ENCODE assay signal across 8 mouse cellular contexts in the genomic region with DNA sequence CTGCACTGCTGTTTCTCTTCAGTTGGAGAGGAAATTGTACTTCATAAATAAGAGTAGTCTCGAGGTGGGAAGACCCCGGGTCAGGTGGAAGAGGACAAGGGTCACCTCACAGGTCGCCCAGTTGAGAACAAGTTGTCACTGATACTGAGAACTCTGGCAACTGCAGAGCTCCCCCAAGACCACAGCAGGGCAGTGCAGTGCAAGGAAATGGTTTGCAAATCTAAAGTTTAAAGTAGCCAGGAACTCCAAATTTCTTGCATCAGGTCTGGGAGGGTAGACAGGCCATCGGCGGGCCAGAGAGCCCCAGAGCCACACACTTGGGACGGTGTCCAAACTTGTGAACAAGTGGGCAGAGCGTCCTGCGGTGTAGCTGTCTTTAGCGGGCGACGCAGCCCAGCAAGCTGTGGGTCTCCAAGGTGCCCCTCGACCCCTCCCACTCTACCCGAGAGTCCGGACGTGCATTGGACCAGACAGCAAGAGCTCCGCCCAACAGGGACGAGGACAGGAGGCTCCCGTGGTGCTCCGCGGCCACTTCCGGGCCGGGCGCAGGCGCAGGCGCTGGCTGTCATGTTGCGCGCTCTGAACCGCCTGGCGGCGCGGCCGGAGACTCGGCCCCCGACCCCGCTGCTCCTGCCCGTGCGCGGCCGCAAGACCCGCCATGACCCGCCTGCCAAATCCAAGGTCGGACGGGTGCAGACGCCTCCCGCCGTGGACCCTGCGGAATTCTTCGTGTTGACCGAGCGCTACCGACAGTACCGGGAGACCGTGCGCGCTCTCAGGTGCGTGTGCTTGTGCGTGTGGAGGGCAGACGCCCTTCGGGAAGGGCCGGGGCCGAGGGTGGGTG. TPM values are rescaled to one million over a fixed set of nuclear protein-coding genes. Genes with fewer than 3 reads are reported as not detected.
A peak's percentile ranks its signal among the peaks of the same experiment; 100 is the strongest.
DNase-seq lines count a peak whose midpoint lies in the region; ATAC-seq and TF ChIP-seq lines count a peak whose summit lies in the region.

Gene Mrps26 (plus strand): TSS at position 531 of the 844 bp plus-strand sequence.

- peak within 1 kb of the TSS; percentile 85 for H3K4me2 ChIP-seq in embryonic facial prominence, embryonic 15.5 days (replicated peaks)
- H3K4me2 ChIP-seq in limb, embryonic 14.5 days (replicated peaks; ENCODE audit: low read depth, low read length, severe bottlenecking): peak within 1 kb of the TSS; percentile 55
- H3K4me2 ChIP-seq in midbrain, postnatal 0 days (ENCODE audit: low read depth, low read length, poor library complexity, severe bottlenecking): peak within 1 kb of the TSS; percentile 78

- H3K36me3 ChIP-seq in embryonic facial prominence, embryonic 15.5 days: peaks cover 20% of the 10 kb centered on the region
- H3K36me3 ChIP-seq in limb, embryonic 14.5 days (ENCODE audit: control insufficient read depth, insufficient read depth, low read length): peaks cover 18% of the 10 kb centered on the region
- H3K36me3 ChIP-seq in midbrain, postnatal 0 days (ENCODE audit: insufficient read depth, low read length): peaks cover 15% of the 10 kb centered on the region

- DNase-seq in 416B (ENCODE audit: low read depth): peak; percentile 95
- peak; percentile 91 for DNase-seq in heart, adult 8-10 months (ENCODE audit: low spot score)
- DNase-seq in kidney, adult 9 months: peak; percentile 95
- DNase-seq in limb, embryonic 14.5 days (ENCODE audit: low spot score): peak; percentile 92
- peak; percentile 95 for DNase-seq in midbrain, postnatal 0 days (ENCODE audit: low spot score)
- peak; percentile 75 to 83 for DNase-seq in spleen, postnatal 14 days (ENCODE audit: low spot score in 2 of 2)

- H3K27me3 ChIP-seq in embryonic facial prominence, embryonic 15.5 days: no peaks in the 10 kb centered on the region
- H3K27me3 ChIP-seq in limb, embryonic 14.5 days (ENCODE audit: control insufficient read depth, insufficient read depth, low read length): no peaks in the 10 kb centered on the region
- no peaks in the 10 kb centered on the region for H3K27me3 ChIP-seq in midbrain, postnatal 0 days (ENCODE audit: insufficient read depth, low read length)

- peak; percentile 81; the same call in 1 of the 2 replicates for TF ChIP-seq POLR2A in bone marrow, adult 2 months (IDR thresholded peaks at IDR 0.05; ENCODE audit: borderline replicate concordance, control insufficient read depth, low read depth, low read length)
- 0 out of 2 replicates have a peak, but pooled peaks have one; percentile 37 for TF ChIP-seq POLR2A in limb, embryonic 14.5 days (IDR thresholded peaks at IDR 0.05; ENCODE audit: borderline replicate concordance, extremely low read depth, insufficient read depth, insufficient read length)

- no peaks in the 10 kb centered on the region for H3K4me1 ChIP-seq in bone marrow, adult 2 months (ENCODE audit: control insufficient read depth, insufficient read depth, low read length)
- peaks cover 20% of the 10 kb centered on the region for H3K4me1 ChIP-seq in embryonic facial prominence, embryonic 15.5 days
- peaks cover 14% of the 10 kb centered on the region for H3K4me1 ChIP-seq in limb, embryonic 14.5 days (ENCODE audit: control insufficient read depth, insufficient read depth, low read length)
- H3K4me1 ChIP-seq in midbrain, postnatal 0 days (ENCODE audit: insufficient read depth, low read length): no peaks in the 10 kb centered on the region; the same call in 1 of the 2 replicates

- peak within 1 kb of the TSS; percentile 98 for H3K4me3 ChIP-seq in bone marrow, adult 2 months (replicated peaks; ENCODE audit: control insufficient read depth, low read depth, low read length)
- peak within 1 kb of the TSS; percentile 82 for H3K4me3 ChIP-seq in embryonic facial prominence, embryonic 15.5 days (replicated peaks)
- peak within 1 kb of the TSS; percentile 90 for H3K4me3 ChIP-seq in limb, embryonic 14.5 days (replicated peaks; ENCODE audit: low read length)
- peak within 1 kb of the TSS; percentile 84 for H3K4me3 ChIP-seq in midbrain, postnatal 0 days (ENCODE audit: low read depth, low read length)

- H3K9ac ChIP-seq in embryonic facial prominence, embryonic 15.5 days: peak within 1 kb of the TSS; percentile 86
- peak within 1 kb of the TSS; percentile 86 for H3K9ac ChIP-seq in limb, embryonic 14.5 days (ENCODE audit: low read depth, low read length, severe bottlenecking)
- peak within 1 kb of the TSS; percentile 89 for H3K9ac ChIP-seq in midbrain, postnatal 0 days (replicated peaks; ENCODE audit: low read length, poor library complexity, severe bottlenecking)

- peak within 1 kb of the TSS; percentile 61 for H3K27ac ChIP-seq in bone marrow, adult 2 months (ENCODE audit: control insufficient read depth, insufficient read depth, low read depth, low read length, poor library complexity)
- H3K27ac ChIP-seq in embryonic facial prominence, embryonic 15.5 days (replicated peaks): peak within 1 kb of the TSS; percentile 82
- 0 out of 2 replicates have a peak within 1 kb of the TSS, but pooled peaks have one; percentile 9 for H3K27ac ChIP-seq in limb, embryonic 14.5 days (replicated peaks; ENCODE audit: low read depth, low read length)
- peak within 1 kb of the TSS; percentile 70 for H3K27ac ChIP-seq in midbrain, postnatal 0 days (ENCODE audit: low read depth, low read length)

- peak; percentile 99 for ATAC-seq in embryonic facial prominence, embryonic 15.5 days (ENCODE audit: insufficient number of reproducible peaks, low FRiP score, low TSS enrichment, low read depth)
- peak; percentile 98 for ATAC-seq in limb, embryonic 14.5 days (ENCODE audit: low FRiP score, low read depth)
- peak; percentile 98 for ATAC-seq in midbrain, postnatal 0 days (ENCODE audit: low FRiP score)

- H3K9me3 ChIP-seq in embryonic facial prominence, embryonic 15.5 days (replicated peaks): no peaks in the 10 kb centered on the region
- no peaks in the 10 kb centered on the region for H3K9me3 ChIP-seq in limb, embryonic 14.5 days (ENCODE audit: control insufficient read depth, low read length)
- no peaks in the 10 kb centered on the region for H3K9me3 ChIP-seq in midbrain, postnatal 0 days (ENCODE audit: low read length)

- under 1% methylated on average over 61 of the region's 61 CpGs for WGBS in bone marrow, adult 2 months
- WGBS in embryonic facial prominence, embryonic 15.5 days: under 1% methylated on average over 61 of the region's 61 CpGs
- under 1% methylated on average over 59 of the region's 61 CpGs for WGBS in limb, embryonic 14.5 days
- under 1% methylated on average over 61 of the region's 61 CpGs for whole genome bisulfite sequencing in midbrain, postnatal 0 days

- peak; percentile 17; the same call in 1 of the 2 replicates for TF ChIP-seq CTCF in bone marrow, adult 2 months (IDR thresholded peaks at IDR 0.05; ENCODE audit: control insufficient read depth, insufficient read depth, low read length)
- peak; percentile 49 for TF ChIP-seq CTCF in midbrain, postnatal 0 days (IDR thresholded peaks at IDR 0.05)

RNA-seq across cellular contexts. Expression of gene Mrps26, which starts in this region (rescaled TPM):
- 33.2 and 57.4 TPM in 2 replicates for polyA plus RNA-seq in bone marrow, adult 2 months (2011; ENCODE audit: insufficient read depth, insufficient read length, low replicate concordance, missing spikeins)
- polyA plus RNA-seq in embryonic facial prominence, embryonic 15.5 days (2015; fragmentation: Nextera tagmentation; extraction: Ambion mirVana): 98.9 and 102 TPM in 2 replicates
- total RNA-seq in heart, adult 8-10 months (2022): 10 to 100 TPM; 67.0 to 84.9 (median 72.2) TPM
- polyA plus RNA-seq in limb, embryonic 14.5 days (2012; rRNA removed): 57.7 and 77.9 TPM in 2 replicates
- polyA plus RNA-seq in limb, embryonic 14.5 days (2014; fragmentation: Nextera tagmentation; extraction: Ambion mirVana): 102 and 104 TPM in 2 replicates
- total RNA-seq in midbrain, postnatal 0 days (2014; rRNA removed): 54.7 and 60.5 TPM in 2 replicates
- 128 and 131 TPM in 2 replicates for polyA plus RNA-seq in midbrain, postnatal 0 days (2015; fragmentation: Nextera tagmentation; extraction: Ambion mirVana)

Comparison
In these comparisons a context has a peak if more than half of its experiments do, and no peak if none do; other contexts are left out.
1. Peak in every context shown above with its lines: DNase-seq, ATAC-seq, H3K4me3 ChIP-seq and H3K27ac ChIP-seq.
2. H3K27ac ChIP-seq: peak in every context shown above with its lines; median percentile 82 in embryonic facial prominence, embryonic 15.5 days; 70 in midbrain, postnatal 0 days; 61 in bone marrow, adult 2 months; 9 in limb, embryonic 14.5 days.